Mouse (Mus musculus) left cerebral cortex, adult 2 months (tissue): ENCODE measurements around the gene Nudt15. TPM values are rescaled to one million over a fixed set of nuclear protein-coding genes. Genes with fewer than 3 reads are reported as not detected.

Experiments used
- DNase-seq, 2 experiments: peaks; one replicate each; pipeline ENCODE4 v3.0.0; 2021 to 2022; ENCODE audit warnings: low spot score in 2 of 2, mixed read lengths in 1 of 2; ENCODE audit errors: extremely low spot score in 1 of 2
- H3K27ac ChIP-seq: fragments of 200-600 bp; 2 replicates; pipeline ENCODE4 v1.8.1; 2022
- H3K4me3 ChIP-seq: fragments of 200-600 bp; 2 replicates; pipeline ENCODE4 v1.8.1; 2022
- CTCF ChIP-seq: fragments of 200-600 bp; IDR thresholded peaks from 2 replicates; pipeline ENCODE4 v1.8.1; 2022; ENCODE audit warnings: antibody characterized with exemption, mild to moderate bottlenecking, moderate library complexity
- intact Hi-C: fragments of 180-260 bp; cut with DNase I; formaldehyde crosslinking; loops from one replicate; pipeline ENCODE4 v1.15.1; 2025
- total RNA-seq, 2 experiments: library from RNA; stranded (reverse); gene quantifications; 2 replicates each; pipeline ENCODE4 v1.2.3; 2021

The Nudt15 gene
- total RNA-seq, 2 experiments from 2014 or later = 5.2 to 6.0 TPM

- Histone ChIP-seq H3K4me3 (no peak overlapping the region), H3K27ac (no peak overlapping the region)
- TF ChIP-seq CTCF = no peak
- intact Hi-C loops = loop anchor here (5.0 to 10.0 kb wide), 2 partner anchors 120 to 402 kb away; partner anchors contain the start of gene Itm2b
- no peak for DNase-seq
Observed at GRCm38 (mm10) chr14:73507200-73507599, 40.8 kb downstream of the Nudt15 start.

GRCm38 (mm10) chr14:73506283-73506682 lies 41.8 kb downstream of the Nudt15 start:
- intact Hi-C loops = loop anchor here (5.0 to 10.0 kb wide), 2 partner anchors 119 to 401 kb away; partner anchors contain the start of gene Itm2b
- Histone ChIP-seq H3K27ac (no peak overlapping the region), H3K4me3 (no peak overlapping the region)
- DNase-seq = no peak
- no peak for TF ChIP-seq CTCF

- TF ChIP-seq CTCF = no peak
- intact Hi-C loops = loop anchor here (10.0 kb wide), 1 partner anchor 399 kb away; no protein-coding TSS in a partner anchor
Observed at GRCm38 (mm10) chr14:73503237-73503933, 44.7 kb downstream of the Nudt15 start.

GRCm38 (mm10) chr14:73502591-73503184 lies 45.4 kb downstream of the Nudt15 start:
- intact Hi-C loops = loop anchor here (10.0 kb wide), 1 partner anchor 398 kb away; no protein-coding TSS in a partner anchor
- H3K4me3 ChIP-seq = no peak overlapping the region
- TF ChIP-seq CTCF = no peak
- DNase-seq = no peak
- H3K27ac ChIP-seq = no peak overlapping the region; the same call in 1 of the 2 replicates

More at GRCm38 (mm10) chr14:73503237-73503933, 44.7 kb downstream of the Nudt15 start:
- no peak overlapping the region; the same call in 1 of the 2 replicates for H3K27ac ChIP-seq
- DNase-seq = no peak
- H3K4me3 ChIP-seq = no peak overlapping the region

GRCm38 (mm10) chr14:73501721-73502120 lies 46.3 kb downstream of the Nudt15 start:
- Histone ChIP-seq H3K27ac (no peak overlapping the region), H3K4me3 (no peak overlapping the region)
- DNase-seq = no peak
- intact Hi-C loops = loop anchor here (10.0 kb wide), 1 partner anchor 397 kb away; no protein-coding TSS in a partner anchor
- no peak for TF ChIP-seq CTCF

GRCm38 (mm10) chr14:73501283-73501682 lies 46.8 kb downstream of the Nudt15 start:
- no peak overlapping the region for H3K4me3 ChIP-seq
- DNase-seq = no peak
- intact Hi-C loops = loop anchor here (10.0 kb wide), 1 partner anchor 396 kb away; no protein-coding TSS in a partner anchor
- no peak for TF ChIP-seq CTCF
- no peak overlapping the region for H3K27ac ChIP-seq

- Histone ChIP-seq H3K27ac (no peak overlapping the region), H3K4me3 (no peak overlapping the region)
- TF ChIP-seq CTCF = no peak; the same call in 1 of the 2 replicates
- intact Hi-C loops = no loop called here
- DNase-seq = no peak
Observed at GRCm38 (mm10) chr14:73495753-73496152, 52.3 kb downstream of the Nudt15 start.

- no peak for DNase-seq
- Histone ChIP-seq H3K4me3 (no peak overlapping the region), H3K27ac (no peak overlapping the region)
- TF ChIP-seq CTCF = no peak
- intact Hi-C loops = no loop called here
Observed at GRCm38 (mm10) chr14:73494122-73494521, 53.9 kb downstream of the Nudt15 start.

- TF ChIP-seq CTCF = no peak
- H3K4me3 ChIP-seq = no peak overlapping the region
- no peak overlapping the region for H3K27ac ChIP-seq
- DNase-seq = no peak
- intact Hi-C loops = no loop called here
Observed at GRCm38 (mm10) chr14:73493356-73493755, 54.7 kb downstream of the Nudt15 start.

- intact Hi-C loops = no loop called here
- Histone ChIP-seq H3K4me3 (no peak overlapping the region), H3K27ac (no peak overlapping the region)
- DNase-seq = no peak
- TF ChIP-seq CTCF = no peak
Observed at GRCm38 (mm10) chr14:73486641-73487040, 61.4 kb downstream of the Nudt15 start.

GRCm38 (mm10) chr14:73484366-73485110 lies 63.5 kb downstream of the Nudt15 start:
- intact Hi-C loops = no loop called here
- Histone ChIP-seq H3K4me3 (no peak overlapping the region), H3K27ac (no peak overlapping the region)
- no peak for DNase-seq
- TF ChIP-seq CTCF = peak; percentile 22
